Mouse (Mus musculus): Measurements from ENCODE around the gene Btbd8. TPM values are rescaled to one million over a fixed set of nuclear protein-coding genes. Genes with fewer than 3 reads are reported as not detected.

Btbd8 gene
- polyA plus RNA-seq, 1 experiment: 17.2 TPM

- H3K27ac ChIP-seq (ENCODE audit: insufficient read depth, low read length): no peak overlapping the region
- TF ChIP-seq POLR2A (IDR thresholded peaks at IDR 0.05; ENCODE audit: insufficient read depth, low read length) (no peak), CTCF (IDR thresholded peaks at IDR 0.05; ENCODE audit: low read depth, low read length) (no peak), EP300 (IDR thresholded peaks at IDR 0.05; ENCODE audit: insufficient read depth, low read depth, low read length) (no peak)
- H3K9ac ChIP-seq (ENCODE audit: low read depth, poor library complexity, severe bottlenecking): no peak overlapping the region
- no peaks in the 10 kb centered on the region for H3K4me1 ChIP-seq (ENCODE audit: control insufficient read depth, insufficient read depth, low read length)
- no peaks in the 10 kb centered on the region for H3K36me3 ChIP-seq (ENCODE audit: control insufficient read depth, insufficient read depth, low read length, poor library complexity, severe bottlenecking)
- no peaks in the 10 kb centered on the region for H3K9me3 ChIP-seq (replicated peaks; ENCODE audit: control insufficient read depth, insufficient read depth, low read length, poor library complexity, severe bottlenecking)
- H3K4me3 ChIP-seq (ENCODE audit: low read depth, low read length): no peak overlapping the region
- no peaks in the 10 kb centered on the region for H3K27me3 ChIP-seq (ENCODE audit: control insufficient read depth, insufficient read depth, low read length, poor library complexity, severe bottlenecking)
Observed at GRCm38 (mm10) chr5:107491036-107491435, 53.2 kb downstream of the Btbd8 start.

- H3K27me3 ChIP-seq (ENCODE audit: control insufficient read depth, insufficient read depth, low read length, poor library complexity, severe bottlenecking): no peaks in the 10 kb centered on the region
- H3K4me1 ChIP-seq (ENCODE audit: control insufficient read depth, insufficient read depth, low read length): no peaks in the 10 kb centered on the region
- TF ChIP-seq POLR2A (IDR thresholded peaks at IDR 0.05; ENCODE audit: insufficient read depth, low read length): no peak
- TF ChIP-seq EP300 (IDR thresholded peaks at IDR 0.05; ENCODE audit: insufficient read depth, low read depth, low read length): no peak
- no peak for TF ChIP-seq CTCF (IDR thresholded peaks at IDR 0.05; ENCODE audit: low read depth, low read length)
- H3K36me3 ChIP-seq (ENCODE audit: control insufficient read depth, insufficient read depth, low read length, poor library complexity, severe bottlenecking): no peaks in the 10 kb centered on the region
- no peak overlapping the region for H3K4me3 ChIP-seq (ENCODE audit: low read depth, low read length)
- H3K9me3 ChIP-seq (replicated peaks; ENCODE audit: control insufficient read depth, insufficient read depth, low read length, poor library complexity, severe bottlenecking): no peaks in the 10 kb centered on the region
- no peak overlapping the region for H3K9ac ChIP-seq (ENCODE audit: low read depth, poor library complexity, severe bottlenecking)
- H3K27ac ChIP-seq (ENCODE audit: insufficient read depth, low read length): no peak overlapping the region
Observed at GRCm38 (mm10) chr5:107492471-107492870, 54.7 kb downstream of the Btbd8 start.

GRCm38 (mm10) chr5:107494759-107495158, 57.0 kb downstream of the Btbd8 start:
- no peak overlapping the region for H3K27ac ChIP-seq (ENCODE audit: insufficient read depth, low read length)
- H3K27me3 ChIP-seq (ENCODE audit: control insufficient read depth, insufficient read depth, low read length, poor library complexity, severe bottlenecking): no peaks in the 10 kb centered on the region
- no peak overlapping the region for H3K4me3 ChIP-seq (ENCODE audit: low read depth, low read length)
- H3K9ac ChIP-seq (ENCODE audit: low read depth, poor library complexity, severe bottlenecking): no peak overlapping the region
- TF ChIP-seq POLR2A (IDR thresholded peaks at IDR 0.05; ENCODE audit: insufficient read depth, low read length) (no peak), EP300 (IDR thresholded peaks at IDR 0.05; ENCODE audit: insufficient read depth, low read depth, low read length) (no peak), CTCF (IDR thresholded peaks at IDR 0.05; ENCODE audit: low read depth, low read length) (peak; percentile 13)
- no peaks in the 10 kb centered on the region for H3K4me1 ChIP-seq (ENCODE audit: control insufficient read depth, insufficient read depth, low read length)
- H3K36me3 ChIP-seq (ENCODE audit: control insufficient read depth, insufficient read depth, low read length, poor library complexity, severe bottlenecking): no peaks in the 10 kb centered on the region
- no peaks in the 10 kb centered on the region for H3K9me3 ChIP-seq (replicated peaks; ENCODE audit: control insufficient read depth, insufficient read depth, low read length, poor library complexity, severe bottlenecking)

- Histone ChIP-seq H3K27me3 (ENCODE audit: control insufficient read depth, insufficient read depth, low read length, poor library complexity, severe bottlenecking) (no peaks in the 10 kb centered on the region), H3K36me3 (ENCODE audit: control insufficient read depth, insufficient read depth, low read length, poor library complexity, severe bottlenecking) (no peaks in the 10 kb centered on the region), H3K9me3 (replicated peaks; ENCODE audit: control insufficient read depth, insufficient read depth, low read length, poor library complexity, severe bottlenecking) (no peaks in the 10 kb centered on the region), H3K9ac (ENCODE audit: low read depth, poor library complexity, severe bottlenecking) (no peak overlapping the region), H3K4me3 (ENCODE audit: low read depth, low read length) (no peak overlapping the region), H3K27ac (ENCODE audit: insufficient read depth, low read length) (no peak overlapping the region), H3K4me1 (ENCODE audit: control insufficient read depth, insufficient read depth, low read length) (no peaks in the 10 kb centered on the region)
- TF ChIP-seq POLR2A (IDR thresholded peaks at IDR 0.05; ENCODE audit: insufficient read depth, low read length) (no peak), EP300 (IDR thresholded peaks at IDR 0.05; ENCODE audit: insufficient read depth, low read depth, low read length) (no peak), CTCF (IDR thresholded peaks at IDR 0.05; ENCODE audit: low read depth, low read length) (no peak)
Observed at GRCm38 (mm10) chr5:107496047-107496446, 58.2 kb downstream of the Btbd8 start.

GRCm38 (mm10) chr5:107497519-107498501, 60.0 kb downstream of the Btbd8 start:
- Histone ChIP-seq H3K9me3 (replicated peaks; ENCODE audit: control insufficient read depth, insufficient read depth, low read length, poor library complexity, severe bottlenecking) (no peaks in the 10 kb centered on the region), H3K27me3 (ENCODE audit: control insufficient read depth, insufficient read depth, low read length, poor library complexity, severe bottlenecking) (no peaks in the 10 kb centered on the region), H3K4me1 (ENCODE audit: control insufficient read depth, insufficient read depth, low read length) (no peaks in the 10 kb centered on the region), H3K36me3 (ENCODE audit: control insufficient read depth, insufficient read depth, low read length, poor library complexity, severe bottlenecking) (no peaks in the 10 kb centered on the region), H3K9ac (ENCODE audit: low read depth, poor library complexity, severe bottlenecking) (no peak overlapping the region), H3K27ac (ENCODE audit: insufficient read depth, low read length) (no peak overlapping the region), H3K4me3 (ENCODE audit: low read depth, low read length) (no peak overlapping the region)
- TF ChIP-seq EP300 (IDR thresholded peaks at IDR 0.05; ENCODE audit: insufficient read depth, low read depth, low read length) (no peak), POLR2A (IDR thresholded peaks at IDR 0.05; ENCODE audit: insufficient read depth, low read length) (no peak), CTCF (IDR thresholded peaks at IDR 0.05; ENCODE audit: low read depth, low read length) (no peak)

- Histone ChIP-seq H3K36me3 (ENCODE audit: control insufficient read depth, insufficient read depth, low read length, poor library complexity, severe bottlenecking) (no peaks in the 10 kb centered on the region), H3K27ac (ENCODE audit: insufficient read depth, low read length) (no peak overlapping the region), H3K27me3 (ENCODE audit: control insufficient read depth, insufficient read depth, low read length, poor library complexity, severe bottlenecking) (no peaks in the 10 kb centered on the region), H3K4me1 (ENCODE audit: control insufficient read depth, insufficient read depth, low read length) (no peaks in the 10 kb centered on the region), H3K4me3 (ENCODE audit: low read depth, low read length) (no peak overlapping the region), H3K9me3 (replicated peaks; ENCODE audit: control insufficient read depth, insufficient read depth, low read length, poor library complexity, severe bottlenecking) (no peaks in the 10 kb centered on the region), H3K9ac (ENCODE audit: low read depth, poor library complexity, severe bottlenecking) (no peak overlapping the region)
- no peak for TF ChIP-seq CTCF (IDR thresholded peaks at IDR 0.05; ENCODE audit: low read depth, low read length)
- no peak for TF ChIP-seq EP300 (IDR thresholded peaks at IDR 0.05; ENCODE audit: insufficient read depth, low read depth, low read length)
- TF ChIP-seq POLR2A (IDR thresholded peaks at IDR 0.05; ENCODE audit: insufficient read depth, low read length): no peak
Observed at GRCm38 (mm10) chr5:107498806-107499310, 61.1 kb downstream of the Btbd8 start.
